Mouse (Mus musculus): ENCODE results near the gene Pgpep1l.

Pgpep1l gene

GRCm38 (mm10) chr7:68262612-68263200, 1.3 kb downstream of the Pgpep1l start:
- no peak for DNase-seq (ENCODE audit: low spot score in 2 of 2)

GRCm38 (mm10) chr7:68259523-68260081, 4.4 kb downstream of the Pgpep1l start:
- DNase-seq (ENCODE audit: low spot score in 2 of 2), result no peak

GRCm38 (mm10) chr7:68258326-68259150, 5.5 kb downstream of the Pgpep1l start:
- DNase-seq (ENCODE audit: low spot score in 2 of 2), result no peak

GRCm38 (mm10) chr7:68257767-68258166, 6.3 kb downstream of the Pgpep1l start:
- no peak for DNase-seq (ENCODE audit: low spot score in 2 of 2)

GRCm38 (mm10) chr7:68250902-68251301, 13.1 kb downstream of the Pgpep1l start:
- DNase-seq (ENCODE audit: low spot score in 2 of 2), result no peak

- no peak for DNase-seq (ENCODE audit: low spot score in 2 of 2)
These were observed 13.6 kb downstream of the Pgpep1l start for GRCm38 (mm10) chr7:68250411-68250810.

- no peak for DNase-seq (ENCODE audit: low spot score in 2 of 2)
These were observed 17.8 kb downstream of the Pgpep1l start for GRCm38 (mm10) chr7:68246249-68246648.

- no peak for DNase-seq (ENCODE audit: low spot score in 2 of 2)
These were observed 18.4 kb downstream of the Pgpep1l start for GRCm38 (mm10) chr7:68245681-68246080.

GRCm38 (mm10) chr7:68241205-68241604, 22.8 kb downstream of the Pgpep1l start:
- DNase-seq (ENCODE audit: low spot score in 2 of 2), result no peak

- no peak for DNase-seq (ENCODE audit: low spot score in 2 of 2)
These were observed 24.7 kb downstream of the Pgpep1l start for GRCm38 (mm10) chr7:68239220-68239827.

- DNase-seq (ENCODE audit: low spot score in 2 of 2), result no peak
These were observed 27.2 kb downstream of the Pgpep1l start for GRCm38 (mm10) chr7:68236817-68237216.

- DNase-seq (ENCODE audit: low spot score in 2 of 2), result peak in 1 of 2 experiments; percentile 38
These were observed 30.3 kb downstream of the Pgpep1l start for GRCm38 (mm10) chr7:68233619-68234223.

- no peak for DNase-seq (ENCODE audit: low spot score in 2 of 2)
These were observed 31.5 kb downstream of the Pgpep1l start for GRCm38 (mm10) chr7:68232521-68232920.

GRCm38 (mm10) chr7:68230831-68231230, 33.2 kb downstream of the Pgpep1l start:
- no peak for DNase-seq (ENCODE audit: low spot score in 2 of 2)

GRCm38 (mm10) chr7:68228491-68228890, 35.5 kb downstream of the Pgpep1l start:
- no peak for DNase-seq (ENCODE audit: low spot score in 2 of 2)

GRCm38 (mm10) chr7:68227621-68228020, 36.4 kb downstream of the Pgpep1l start:
- DNase-seq (ENCODE audit: low spot score in 2 of 2), result no peak

- DNase-seq (ENCODE audit: low spot score in 2 of 2), result no peak
These were observed 37.0 kb downstream of the Pgpep1l start for GRCm38 (mm10) chr7:68227021-68227420.

- DNase-seq (ENCODE audit: low spot score in 2 of 2), result peak; percentile 44 to 58
These were observed 38.5 kb downstream of the Pgpep1l start for GRCm38 (mm10) chr7:68225427-68226054.

- DNase-seq (ENCODE audit: low spot score in 2 of 2), result no peak
These were observed 40.0 kb downstream of the Pgpep1l start for GRCm38 (mm10) chr7:68224006-68224405.

GRCm38 (mm10) chr7:68223356-68223808, 40.7 kb downstream of the Pgpep1l start:
- no peak for DNase-seq (ENCODE audit: low spot score in 2 of 2)

GRCm38 (mm10) chr7:68221677-68222230, 42.3 kb downstream of the Pgpep1l start:
- peak; percentile 63 to 76 for DNase-seq (ENCODE audit: low spot score in 2 of 2)
